Mouse (Mus musculus) cortical plate, adult 2 months (tissue): Measurements from ENCODE around the gene Pced1a.

Experiments used
- CTCF ChIP-seq: fragments of 200-500 bp; IDR thresholded peaks from 2 replicates; pipeline ENCODE4 v1.5.1; 2011; ENCODE audit warnings: mild to moderate bottlenecking, control low read depth, low read length; ENCODE audit not compliant: insufficient read depth; ENCODE audit errors: extremely low read depth
- POLR2A ChIP-seq: fragments of 200-500 bp; IDR thresholded peaks from 2 replicates; pipeline ENCODE4 v1.6.1; 2011; ENCODE audit warnings: mild to moderate bottlenecking, low read length, control low read depth; ENCODE audit not compliant: insufficient read depth; ENCODE audit errors: extremely low read depth

DNA sequence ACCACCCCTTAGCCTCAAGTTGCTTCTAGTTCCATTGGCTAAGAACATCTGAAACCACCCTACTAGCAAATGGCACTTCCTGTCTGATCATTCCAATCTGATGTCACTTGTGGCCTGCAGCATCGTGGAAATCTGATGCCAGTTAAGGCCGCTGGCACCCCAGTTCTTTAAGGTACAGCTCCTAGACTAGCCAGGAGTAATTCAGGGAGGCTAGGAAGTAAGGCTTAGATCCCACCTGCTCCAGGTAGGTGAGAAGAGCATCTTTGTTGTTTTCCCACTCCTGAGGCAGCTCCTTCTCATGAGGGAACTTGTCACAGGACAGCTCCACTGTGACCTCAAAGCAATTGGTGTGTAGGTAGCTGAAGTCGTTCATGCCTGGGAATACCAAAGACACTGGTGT is 31.7 kb downstream of the Pced1a start:
- no peak for TF ChIP-seq CTCF
- no peak for TF ChIP-seq POLR2A
